Mouse (Mus musculus): ENCODE results near the gene Ubqln1.

The Ubqln1 gene

GRCm38 (mm10) chr13:58197981-58198640, 17.3 kb downstream of the Ubqln1 start:
- peak in 1 of 2 experiments; percentile 55 for DNase-seq

GRCm38 (mm10) chr13:58197211-58197610, 18.2 kb downstream of the Ubqln1 start:
- peak; percentile 38 to 66 for DNase-seq

- no peak for DNase-seq
Measured at GRCm38 (mm10) chr13:58194908-58195307, 20.5 kb downstream of the Ubqln1 start.

- DNase-seq, result no peak
Measured at GRCm38 (mm10) chr13:58193221-58193620, 22.2 kb downstream of the Ubqln1 start.

GRCm38 (mm10) chr13:58192146-58192545, 23.3 kb downstream of the Ubqln1 start:
- peak; percentile 20 to 61 for DNase-seq

- no peak for DNase-seq
Measured at GRCm38 (mm10) chr13:58191516-58191915, 23.9 kb downstream of the Ubqln1 start.

- DNase-seq, result no peak
Measured at GRCm38 (mm10) chr13:58189473-58189872, 26.0 kb downstream of the Ubqln1 start.

GRCm38 (mm10) chr13:58188412-58188811, 27.0 kb downstream of the Ubqln1 start:
- peak; percentile 88 to 95 for DNase-seq

- DNase-seq, result no peak
Measured at GRCm38 (mm10) chr13:58187751-58188150, 27.7 kb downstream of the Ubqln1 start.

- DNase-seq, result no peak
Measured at GRCm38 (mm10) chr13:58186281-58186680, 29.2 kb downstream of the Ubqln1 start.

- peak in 1 of 2 experiments; percentile 27 for DNase-seq
Measured at GRCm38 (mm10) chr13:58184111-58184510, 31.3 kb downstream of the Ubqln1 start.

GRCm38 (mm10) chr13:58181607-58182551, 33.6 kb downstream of the Ubqln1 start:
- DNase-seq, result no peak

- DNase-seq, result peak; percentile 99 to 100
Measured at GRCm38 (mm10) chr13:58177511-58178208, 37.8 kb downstream of the Ubqln1 start.

- DNase-seq, result no peak
Measured at GRCm38 (mm10) chr13:58176105-58176504, 39.3 kb downstream of the Ubqln1 start.

- DNase-seq, result no peak
Measured at GRCm38 (mm10) chr13:58168119-58168518, 47.3 kb downstream of the Ubqln1 start.

- DNase-seq, result no peak
Measured at GRCm38 (mm10) chr13:58163343-58163742, 52.1 kb downstream of the Ubqln1 start.

- no peak for DNase-seq
Measured at GRCm38 (mm10) chr13:58160761-58161160, 54.7 kb downstream of the Ubqln1 start.

GRCm38 (mm10) chr13:58158099-58158912, 57.1 kb downstream of the Ubqln1 start:
- DNase-seq, result peak; percentile 90 to 94

- DNase-seq, result peak; percentile 94 to 95
Measured at GRCm38 (mm10) chr13:58157447-58158098, 57.9 kb downstream of the Ubqln1 start, which contains the start of gene Idnk. Gene Idnk, plus strand, starts transcription at chr13:58157649.

GRCm38 (mm10) chr13:58157036-58157435, 58.4 kb downstream of the Ubqln1 start:
- DNase-seq, result no peak

GRCm38 (mm10) chr13:58156031-58156430, 59.4 kb downstream of the Ubqln1 start:
- DNase-seq, result no peak

GRCm38 (mm10) chr13:58150442-58150841, 65.0 kb downstream of the Ubqln1 start:
- DNase-seq, result no peak

Measured in kidney, postnatal 25 days (tissue).